Mouse (Mus musculus): ENCODE results near the gene Trmt11. TPM values are rescaled to one million over a fixed set of nuclear protein-coding genes. Genes with fewer than 3 reads are reported as not detected.

The Trmt11 gene
- polyA plus RNA-seq, 1 experiment from 2014 or later: 10.5 TPM

DNA sequence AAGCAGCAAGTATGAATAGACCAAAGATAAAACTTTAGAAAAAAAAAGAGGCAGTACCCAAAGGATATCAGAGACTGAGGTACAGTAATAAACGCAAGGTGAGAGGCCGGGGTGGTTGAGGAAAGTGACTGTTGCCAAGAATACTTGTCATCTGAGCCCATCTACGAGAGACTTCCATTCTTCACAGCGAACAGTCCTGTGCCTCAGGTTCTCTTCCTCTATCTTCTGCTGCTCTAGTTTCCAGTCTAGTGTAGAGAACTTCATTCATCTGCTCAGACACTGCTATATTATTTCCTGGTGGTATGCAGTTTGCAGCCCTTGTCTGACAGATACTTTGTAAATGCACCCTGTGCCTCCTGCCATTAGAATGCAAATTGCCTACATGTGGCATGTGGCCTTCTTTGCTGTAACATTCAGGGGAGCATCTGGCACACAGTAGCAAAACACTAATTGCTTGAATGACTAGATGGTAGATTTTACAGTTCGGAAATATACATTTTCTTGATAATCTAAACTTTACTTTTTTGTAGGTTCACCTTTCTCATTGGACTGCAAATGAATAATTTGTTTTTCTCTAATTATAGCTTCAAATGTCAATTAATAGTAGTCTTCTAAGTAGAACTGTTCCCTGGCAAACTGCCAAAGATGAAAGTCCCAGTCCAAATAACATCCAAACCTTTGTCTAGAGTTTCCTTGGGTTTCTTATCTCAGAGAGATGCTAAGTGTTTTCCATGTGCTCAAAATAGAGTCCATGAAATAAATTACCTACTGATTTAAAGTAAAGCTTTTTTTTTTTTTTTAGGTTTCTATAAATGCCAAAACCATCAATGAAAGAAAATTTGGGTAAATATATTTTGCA lies 23.8 kb upstream of the Trmt11 start:
- no peak overlapping the region for H3K4me3 ChIP-seq (ENCODE audit: low read depth, low read length)
- no peak overlapping the region for H3K4me2 ChIP-seq (ENCODE audit: low read depth, low read length)
- ATAC-seq (ENCODE audit: low read depth): no peak
- 55% methylated on average over 5 of the region's 5 CpGs for WGBS (ENCODE audit: insufficient replicate concordance)
- H3K27me3 ChIP-seq (ENCODE audit: control insufficient read depth, insufficient read depth, low read depth, low read length): no peaks in the 10 kb centered on the region
- no peaks in the 10 kb centered on the region for H3K4me1 ChIP-seq (ENCODE audit: control insufficient read depth, low read depth, low read length)
- H3K9ac ChIP-seq (ENCODE audit: low read depth, low read length): no peak overlapping the region
- H3K36me3 ChIP-seq (ENCODE audit: control insufficient read depth, insufficient read depth): no peaks in the 10 kb centered on the region
- H3K9me3 ChIP-seq (replicated peaks; ENCODE audit: control insufficient read depth, low read length): no peaks in the 10 kb centered on the region
- no peak overlapping the region for H3K27ac ChIP-seq (ENCODE audit: low read length)

DNA sequence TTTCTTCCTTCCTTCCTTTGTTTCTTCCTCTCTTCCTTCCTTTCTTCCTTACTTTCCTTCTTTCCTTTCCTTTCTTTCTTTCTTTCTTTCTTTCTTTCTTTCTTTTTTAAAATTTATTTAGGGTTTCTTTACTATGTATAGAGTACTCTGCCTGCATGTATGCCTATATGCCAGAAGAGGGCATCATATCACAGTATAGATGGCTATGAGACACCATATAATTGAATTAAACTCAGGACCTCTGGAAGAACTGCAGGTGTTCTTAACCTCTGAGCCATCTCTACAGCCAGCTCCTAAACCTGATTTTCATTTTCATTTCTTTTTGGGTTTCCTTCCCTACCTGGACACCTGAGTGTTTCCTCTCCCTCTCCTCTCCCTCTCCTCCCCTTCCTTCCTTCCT lies 22.4 kb upstream of the Trmt11 start:
- H3K27me3 ChIP-seq (ENCODE audit: control insufficient read depth, insufficient read depth, low read depth, low read length): no peaks in the 10 kb centered on the region
- no peak overlapping the region for H3K4me2 ChIP-seq (ENCODE audit: low read depth, low read length)
- ATAC-seq (ENCODE audit: low read depth): no peak
- no peak overlapping the region for H3K4me3 ChIP-seq (ENCODE audit: low read depth, low read length)
- no peaks in the 10 kb centered on the region for H3K9me3 ChIP-seq (replicated peaks; ENCODE audit: control insufficient read depth, low read length)
- no peaks in the 10 kb centered on the region for H3K36me3 ChIP-seq (ENCODE audit: control insufficient read depth, insufficient read depth)
- H3K9ac ChIP-seq (ENCODE audit: low read depth, low read length): no peak overlapping the region
- H3K27ac ChIP-seq (ENCODE audit: low read length): no peak overlapping the region
- no peaks in the 10 kb centered on the region for H3K4me1 ChIP-seq (ENCODE audit: control insufficient read depth, low read depth, low read length)

DNA sequence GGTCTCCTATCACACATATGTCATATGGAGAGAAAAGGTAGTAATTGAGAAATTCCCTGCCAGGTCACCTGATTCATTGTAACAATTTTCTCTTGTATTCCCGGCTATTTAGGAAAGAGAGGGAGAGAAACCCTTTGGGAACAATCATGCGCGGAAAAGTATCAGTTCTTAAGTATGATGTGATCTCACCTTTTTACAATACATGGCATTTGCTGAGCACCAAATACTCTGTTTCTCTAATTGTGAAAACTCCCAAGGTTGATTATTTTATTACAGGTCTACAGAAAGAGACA lies 18.3 kb upstream of the Trmt11 start:
- Histone ChIP-seq H3K9me3 (replicated peaks; ENCODE audit: control insufficient read depth, low read length) (no peaks in the 10 kb centered on the region), H3K4me2 (ENCODE audit: low read depth, low read length) (peak overlapping the region; percentile 97), H3K27me3 (ENCODE audit: control insufficient read depth, insufficient read depth, low read depth, low read length) (no peaks in the 10 kb centered on the region), H3K4me1 (ENCODE audit: control insufficient read depth, low read depth, low read length) (peaks cover 4% of the 10 kb centered on the region), H3K9ac (ENCODE audit: low read depth, low read length) (peak overlapping the region; percentile 84), H3K36me3 (ENCODE audit: control insufficient read depth, insufficient read depth) (no peaks in the 10 kb centered on the region), H3K27ac (ENCODE audit: low read length) (peak overlapping the region; percentile 99; the same call in 1 of the 2 replicates), H3K4me3 (ENCODE audit: low read depth, low read length) (peak overlapping the region; percentile 88)
- ATAC-seq (ENCODE audit: low read depth): no peak
- WGBS (ENCODE audit: insufficient replicate concordance): 48% methylated on average over 3 of the region's 3 CpGs

DNA sequence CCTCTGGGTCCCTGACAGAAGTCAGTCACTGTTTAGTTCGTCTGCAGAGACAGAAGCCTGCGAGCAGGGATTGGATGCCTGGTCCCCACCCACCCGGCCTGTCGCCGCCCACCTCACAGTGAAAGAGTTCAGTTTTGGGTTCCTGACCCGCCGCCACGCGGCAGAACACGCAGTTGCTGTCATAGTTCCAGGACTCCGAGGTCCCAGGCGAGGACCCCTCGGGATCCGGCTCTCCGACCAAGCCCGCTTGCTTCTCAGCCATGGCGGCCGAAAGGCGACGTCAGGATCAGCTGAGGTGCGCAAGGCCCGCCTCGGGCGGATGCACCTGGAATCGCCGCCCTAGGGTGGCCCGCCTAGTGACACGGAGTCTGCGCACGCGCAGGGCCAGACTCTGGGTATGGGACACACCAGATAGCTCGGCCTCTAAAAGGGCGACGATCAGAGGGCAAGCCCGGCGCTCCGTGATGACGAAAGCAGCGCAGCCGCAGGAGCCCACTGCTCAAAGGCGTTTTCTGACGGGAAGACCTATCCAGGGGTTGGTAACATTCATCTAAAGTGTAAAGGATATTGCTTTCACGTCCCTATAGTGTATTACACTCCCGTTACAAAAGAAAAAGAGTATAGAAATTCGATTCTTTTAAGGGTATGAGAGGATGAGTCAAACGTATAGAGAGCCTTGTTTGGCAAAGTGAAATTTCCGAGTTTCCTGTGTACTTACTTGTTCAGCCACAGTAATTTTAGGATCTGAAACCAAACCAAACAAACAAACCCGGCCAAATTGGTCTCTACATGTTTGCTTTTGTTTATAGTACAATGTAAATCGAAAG lies 17.8 kb upstream of the Trmt11 start:
- H3K4me2 ChIP-seq (ENCODE audit: low read depth, low read length): peak overlapping the region; percentile 97
- ATAC-seq (ENCODE audit: low read depth): peak; percentile 100

DNA sequence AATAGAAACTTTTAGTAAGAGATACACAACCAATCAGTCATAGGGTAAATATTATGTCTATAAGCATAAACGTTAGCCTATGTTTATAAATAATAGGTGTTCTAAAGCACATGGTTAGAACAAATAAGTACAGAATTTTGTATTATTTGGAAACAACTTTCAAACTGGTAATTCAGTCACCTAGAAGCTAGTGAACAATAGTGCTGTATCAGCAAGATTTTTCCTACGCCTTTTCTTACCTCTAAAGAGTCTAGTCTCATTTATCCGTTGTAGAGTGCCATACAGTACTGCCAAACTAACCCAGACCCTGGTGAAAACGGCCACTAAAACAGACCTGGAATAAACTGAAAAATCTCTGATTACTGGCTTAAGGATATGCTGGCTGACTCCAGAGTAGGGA lies 12.5 kb upstream of the Trmt11 start:
- no peak for ATAC-seq (ENCODE audit: low read depth)
- no peaks in the 10 kb centered on the region for H3K27me3 ChIP-seq (ENCODE audit: control insufficient read depth, insufficient read depth, low read depth, low read length)

More for the DNA sequence above, 17.8 kb upstream of the Trmt11 start:
- H3K9me3 ChIP-seq (replicated peaks; ENCODE audit: control insufficient read depth, low read length): no peaks in the 10 kb centered on the region
- peak overlapping the region; percentile 88 for H3K4me3 ChIP-seq (ENCODE audit: low read depth, low read length)
- peak overlapping the region; percentile 84 for H3K9ac ChIP-seq (ENCODE audit: low read depth, low read length)
- WGBS (ENCODE audit: insufficient replicate concordance): 1% methylated on average over 49 of the region's 49 CpGs
- H3K4me1 ChIP-seq (ENCODE audit: control insufficient read depth, low read depth, low read length): peaks cover 4% of the 10 kb centered on the region
- H3K27ac ChIP-seq (ENCODE audit: low read length): peak overlapping the region; percentile 99
- no peaks in the 10 kb centered on the region for H3K36me3 ChIP-seq (ENCODE audit: control insufficient read depth, insufficient read depth)
- no peaks in the 10 kb centered on the region for H3K27me3 ChIP-seq (ENCODE audit: control insufficient read depth, insufficient read depth, low read depth, low read length)

DNA sequence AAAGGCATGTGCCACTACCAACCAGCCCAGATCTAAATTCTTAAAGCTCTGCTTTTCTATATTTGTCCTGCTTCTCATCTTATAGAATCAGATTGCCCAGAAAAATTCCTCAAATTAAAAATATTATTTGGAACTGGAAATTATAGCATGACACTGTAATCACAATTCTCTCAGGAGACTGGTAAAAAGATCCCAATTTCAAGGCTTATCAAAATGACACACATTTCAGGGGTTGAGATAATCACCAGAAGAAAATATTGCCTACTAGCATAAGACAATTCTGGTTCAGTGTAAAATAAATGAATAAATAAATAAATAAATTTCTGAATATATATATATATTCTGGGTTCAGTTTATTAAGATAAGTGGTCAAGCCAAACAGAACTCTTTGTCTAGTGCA lies 9.1 kb upstream of the Trmt11 start:
- Histone ChIP-seq H3K4me1 (ENCODE audit: control insufficient read depth, low read depth, low read length) (peaks cover 5% of the 10 kb centered on the region), H3K4me3 (ENCODE audit: low read depth, low read length) (no peak overlapping the region), H3K27ac (ENCODE audit: low read length) (peak overlapping the region; percentile 41; the same call in 1 of the 2 replicates), H3K9me3 (replicated peaks; ENCODE audit: control insufficient read depth, low read length) (no peaks in the 10 kb centered on the region), H3K9ac (ENCODE audit: low read depth, low read length) (no peak overlapping the region), H3K36me3 (ENCODE audit: control insufficient read depth, insufficient read depth) (no peaks in the 10 kb centered on the region; the same call in 1 of the 2 replicates), H3K4me2 (ENCODE audit: low read depth, low read length) (0 out of 2 replicates have a peak overlapping the region, but pooled peaks have one; percentile 13), H3K27me3 (ENCODE audit: control insufficient read depth, insufficient read depth, low read depth, low read length) (no peaks in the 10 kb centered on the region)
- ATAC-seq (ENCODE audit: low read depth): 0 out of 2 replicates have a peak, but pooled peaks have one; percentile 55

More for the DNA sequence above, 12.5 kb upstream of the Trmt11 start:
- H3K4me1 ChIP-seq (ENCODE audit: control insufficient read depth, low read depth, low read length): peaks cover 10% of the 10 kb centered on the region
- H3K4me2 ChIP-seq (ENCODE audit: low read depth, low read length): no peak overlapping the region
- no peak overlapping the region for H3K4me3 ChIP-seq (ENCODE audit: low read depth, low read length)
- no peaks in the 10 kb centered on the region for H3K9me3 ChIP-seq (replicated peaks; ENCODE audit: control insufficient read depth, low read length)
- no peaks in the 10 kb centered on the region; the same call in 1 of the 2 replicates for H3K36me3 ChIP-seq (ENCODE audit: control insufficient read depth, insufficient read depth)
- no peak overlapping the region for H3K27ac ChIP-seq (ENCODE audit: low read length)
- WGBS (ENCODE audit: insufficient replicate concordance): 73% methylated on average over 4 of the region's 4 CpGs
- H3K9ac ChIP-seq (ENCODE audit: low read depth, low read length): no peak overlapping the region

DNA sequence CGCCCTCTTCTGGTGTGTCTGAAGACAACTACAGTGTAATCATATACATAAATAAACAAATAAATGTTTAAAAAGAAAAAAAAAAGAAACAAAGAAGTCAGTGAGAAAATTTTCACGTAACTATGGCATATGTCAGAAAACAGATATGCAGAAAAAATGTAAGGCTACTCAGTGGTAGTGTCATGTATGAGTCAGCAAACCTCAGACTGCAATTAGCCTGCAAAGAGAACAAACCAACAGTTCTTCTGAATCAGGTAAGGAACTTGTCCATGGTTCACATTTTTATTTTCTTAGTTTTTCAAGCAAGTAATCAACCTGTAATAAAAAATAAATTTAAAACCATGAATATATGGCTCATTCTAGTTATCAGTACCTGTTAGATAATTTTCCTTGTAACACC lies 7.6 kb upstream of the Trmt11 start:
- Histone ChIP-seq H3K4me1 (ENCODE audit: control insufficient read depth, low read depth, low read length) (peaks cover 5% of the 10 kb centered on the region), H3K27ac (ENCODE audit: low read length) (no peak overlapping the region), H3K27me3 (ENCODE audit: control insufficient read depth, insufficient read depth, low read depth, low read length) (no peaks in the 10 kb centered on the region), H3K9me3 (replicated peaks; ENCODE audit: control insufficient read depth, low read length) (no peaks in the 10 kb centered on the region), H3K4me2 (ENCODE audit: low read depth, low read length) (no peak overlapping the region), H3K9ac (ENCODE audit: low read depth, low read length) (no peak overlapping the region), H3K4me3 (ENCODE audit: low read depth, low read length) (no peak overlapping the region), H3K36me3 (ENCODE audit: control insufficient read depth, insufficient read depth) (no peaks in the 10 kb centered on the region; the same call in 1 of the 2 replicates)
- no peak for ATAC-seq (ENCODE audit: low read depth)
- 57% methylated on average over 2 of the region's 2 CpGs for WGBS (ENCODE audit: insufficient replicate concordance)

DNA sequence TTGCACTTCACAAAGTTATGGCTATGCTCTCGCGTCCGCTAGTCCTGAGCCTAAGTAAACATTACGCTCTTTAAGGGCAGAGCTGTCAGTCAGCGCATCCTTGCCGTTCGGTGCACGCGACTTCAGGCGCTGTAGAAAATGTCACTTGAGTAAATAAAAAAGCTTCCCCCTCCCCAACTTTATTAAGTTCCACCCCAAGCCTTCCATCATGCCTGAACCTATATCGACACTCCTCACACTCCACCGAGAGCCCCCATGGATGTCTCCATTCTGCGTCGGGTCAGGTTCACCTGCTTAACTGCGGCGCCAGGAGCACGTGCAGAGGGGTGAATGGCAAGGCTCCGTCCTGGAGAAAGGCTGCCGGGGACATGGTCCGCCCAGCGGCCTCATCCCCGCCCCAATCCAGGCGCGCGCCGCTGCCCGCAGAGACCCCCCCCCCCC lies 435 bp downstream of the Trmt11 start:
- Histone ChIP-seq H3K4me1 (ENCODE audit: control insufficient read depth, low read depth, low read length) (peaks cover 10% of the 10 kb centered on the region), H3K4me3 (ENCODE audit: low read depth, low read length) (peak overlapping the region; percentile 71), H3K27me3 (ENCODE audit: control insufficient read depth, insufficient read depth, low read depth, low read length) (no peaks in the 10 kb centered on the region), H3K9me3 (replicated peaks; ENCODE audit: control insufficient read depth, low read length) (no peaks in the 10 kb centered on the region), H3K27ac (ENCODE audit: low read length) (peak overlapping the region; percentile 61), H3K9ac (ENCODE audit: low read depth, low read length) (peak overlapping the region; percentile 71), H3K36me3 (ENCODE audit: control insufficient read depth, insufficient read depth) (peaks cover 4% of the 10 kb centered on the region), H3K4me2 (ENCODE audit: low read depth, low read length) (peak overlapping the region; percentile 91)
- WGBS (ENCODE audit: insufficient replicate concordance): under 1% methylated on average over 20 of the region's 27 CpGs
- ATAC-seq (ENCODE audit: low read depth): peak; percentile 77

DNA sequence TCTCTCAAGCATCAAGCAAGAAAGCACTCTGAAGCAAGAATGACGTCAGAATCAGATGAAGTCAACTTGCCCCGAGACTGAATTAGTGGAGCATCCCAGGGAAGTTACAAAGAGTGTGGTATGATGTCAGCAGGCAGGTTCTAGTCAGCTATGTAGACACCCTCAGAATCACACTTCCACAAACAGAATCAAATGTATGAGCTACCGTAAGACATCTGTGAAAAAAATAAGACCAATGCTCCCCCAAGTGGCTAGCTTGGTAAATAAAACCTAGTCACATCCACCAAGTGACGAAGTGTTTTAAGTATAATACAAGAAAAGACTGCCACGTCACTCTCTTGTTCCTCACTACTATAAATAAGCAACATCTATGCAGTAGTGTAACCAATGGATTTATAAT lies 13.5 kb downstream of the Trmt11 start:
- no peaks in the 10 kb centered on the region for H3K27me3 ChIP-seq (ENCODE audit: control insufficient read depth, insufficient read depth, low read depth, low read length)
- no peak overlapping the region for H3K4me2 ChIP-seq (ENCODE audit: low read depth, low read length)
- ATAC-seq (ENCODE audit: low read depth): no peak
- 68% methylated on average over 5 of the region's 5 CpGs for WGBS (ENCODE audit: insufficient replicate concordance)
- no peak overlapping the region for H3K9ac ChIP-seq (ENCODE audit: low read depth, low read length)
- no peak overlapping the region for H3K27ac ChIP-seq (ENCODE audit: low read length)
- H3K9me3 ChIP-seq (replicated peaks; ENCODE audit: control insufficient read depth, low read length): no peaks in the 10 kb centered on the region
- no peaks in the 10 kb centered on the region for H3K4me1 ChIP-seq (ENCODE audit: control insufficient read depth, low read depth, low read length)
- peaks cover 3% of the 10 kb centered on the region for H3K36me3 ChIP-seq (ENCODE audit: control insufficient read depth, insufficient read depth)
- no peak overlapping the region for H3K4me3 ChIP-seq (ENCODE audit: low read depth, low read length)

All from liver, embryonic 16.5 days (tissue).